Mouse (Mus musculus) lung, postnatal 0 days (tissue): ENCODE measurements around the gene Rcan2.

Experiments used
- CTCF ChIP-seq: IDR thresholded peaks from 2 replicates; pipeline ENCODE4 v1.5.1; 2016; ENCODE audit warnings: antibody characterized with exemption, mild to moderate bottlenecking
- EP300 ChIP-seq: IDR thresholded peaks from 2 replicates; pipeline ENCODE4 v1.6.1; 2016; ENCODE audit warnings: antibody characterized with exemption, mild to moderate bottlenecking, control low read depth

DNA sequence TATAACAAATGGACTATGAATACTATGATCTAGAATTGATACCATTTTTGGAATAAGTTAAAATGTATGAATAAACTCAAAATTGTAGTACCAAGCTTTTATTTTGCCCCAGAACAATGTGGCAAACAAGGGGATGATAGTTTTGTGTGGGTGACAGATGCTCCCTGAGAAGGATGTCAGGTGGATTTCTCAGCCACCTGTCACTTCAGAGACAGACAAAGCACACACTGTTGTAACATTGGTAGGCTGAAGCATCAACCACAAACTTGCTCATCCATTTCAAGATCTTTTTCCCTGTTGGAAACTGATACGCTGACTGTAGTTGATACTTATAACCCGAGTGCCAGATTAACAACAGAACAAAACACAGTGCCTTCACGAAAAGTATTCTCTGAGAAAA, 158.6 kb downstream of the Rcan2 start:
- TF ChIP-seq CTCF (no peak), EP300 (no peak)
